Mouse (Mus musculus) lung, embryonic 15.5 days (tissue): ENCODE results near the gene Arhgap27. TPM values are rescaled to one million over a fixed set of nuclear protein-coding genes. Genes with fewer than 3 reads are reported as not detected.

ENCODE experiments used
- ATAC-seq: fragments of 200-750 bp; cut with Nextera tagmentation; 2 replicates; pipeline ENCODE4 v1.8.0; 2017; ENCODE audit warnings: moderate number of reproducible peaks, borderline replicate concordance; ENCODE audit not compliant: low FRiP score, low TSS enrichment; ENCODE audit errors: extremely low read depth
- H3K27ac ChIP-seq: fragments of 300-500 bp; sonication (generic); 2 replicates; pipeline ENCODE4 v1.5.1; 2015; ENCODE audit warnings: moderate library complexity, mild to moderate bottlenecking, inconsistent platforms
- H3K27me3 ChIP-seq: fragments of 300-500 bp; sonication (generic); 2 replicates; pipeline ENCODE4 v1.6.1; 2015; ENCODE audit warnings: inconsistent platforms
- H3K36me3 ChIP-seq: fragments of 300-500 bp; sonication (generic); 2 replicates; pipeline ENCODE4 v1.6.1; 2015; ENCODE audit warnings: inconsistent platforms
- H3K4me1 ChIP-seq: fragments of 300-500 bp; sonication (generic); 2 replicates; pipeline ENCODE4 v1.6.1; 2015; ENCODE audit warnings: inconsistent platforms
- H3K4me2 ChIP-seq: fragments of 300-500 bp; sonication (generic); 2 replicates; pipeline ENCODE4 v1.6.1; 2015; ENCODE audit warnings: inconsistent platforms, mild to moderate bottlenecking, moderate library complexity
- H3K4me3 ChIP-seq: fragments of 300-500 bp; sonication (generic); 2 replicates; pipeline ENCODE4 v1.5.1; 2015; ENCODE audit warnings: mild to moderate bottlenecking, inconsistent platforms
- H3K9ac ChIP-seq: fragments of 300-500 bp; sonication (generic); 2 replicates; pipeline ENCODE4 v1.6.1; 2015; ENCODE audit warnings: inconsistent platforms
- H3K9me3 ChIP-seq: fragments of 300-500 bp; sonication (generic); 2 replicates; pipeline ENCODE4 v1.6.1; 2016; ENCODE audit warnings: inconsistent platforms
- WGBS: fragments of 180-500 bp; shearing (Covaris S2); methylation state at CpG from one replicate; pipeline ENCODE4 v1.1.7; 2015; 5-methylcytosine and 5-hydroxymethylcytosine counted together
- polyA plus RNA-seq: library from polyadenylated mRNA; unstranded; fragments of >200 nt; fragmentation: Nextera tagmentation; extraction: Ambion mirVana; gene quantifications from 2 replicates; pipeline ENCODE4 v1.2.1, GENCODE M21; 2015

Gene Arhgap27
- polyA plus RNA-seq, 1 experiment from 2014 or later: 17.0 TPM

DNA sequence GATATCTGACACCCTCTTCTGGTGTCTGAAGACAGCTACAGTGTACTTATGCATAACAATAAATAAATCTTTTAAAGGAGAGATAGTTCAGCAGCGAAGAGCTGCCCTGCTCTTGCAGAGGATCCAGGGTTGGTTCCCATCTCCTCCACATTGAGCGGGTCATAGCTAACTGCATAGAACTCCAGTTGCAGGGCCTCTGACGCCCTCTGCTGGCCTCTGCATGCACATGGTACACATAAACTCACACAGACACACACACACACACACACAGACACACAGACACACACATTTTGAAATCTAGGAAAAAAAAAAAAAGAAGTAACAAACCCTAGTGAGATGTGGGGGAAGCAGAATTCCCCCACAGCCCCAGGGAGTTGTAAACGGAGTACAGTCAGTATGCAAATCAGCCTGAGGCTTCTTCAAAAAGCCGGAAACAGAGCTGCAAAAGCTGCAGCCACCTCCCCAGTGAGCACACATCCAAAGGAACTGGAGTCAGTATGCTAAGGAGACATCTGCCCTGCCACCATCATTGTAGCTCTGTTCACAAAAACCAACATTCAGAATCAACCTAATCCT is 11.2 kb downstream of the Arhgap27 start:
- H3K4me1 ChIP-seq: peaks cover 9% of the 10 kb centered on the region
- H3K36me3 ChIP-seq: peaks cover 8% of the 10 kb centered on the region; the same call in 1 of the 2 replicates
- 81% methylated on average over 5 of the region's 5 CpGs for WGBS
- H3K9ac ChIP-seq: no peak overlapping the region
- no peak overlapping the region for H3K4me2 ChIP-seq
- no peaks in the 10 kb centered on the region for H3K9me3 ChIP-seq
- ATAC-seq: no peak
- H3K4me3 ChIP-seq: no peak overlapping the region
- no peak overlapping the region for H3K27ac ChIP-seq
- peaks cover 4% of the 10 kb centered on the region; the same call in 1 of the 2 replicates for H3K27me3 ChIP-seq

- no peaks in the 10 kb centered on the region for H3K27me3 ChIP-seq
- H3K36me3 ChIP-seq: peaks cover 8% of the 10 kb centered on the region; the same call in 1 of the 2 replicates
- H3K4me2 ChIP-seq: no peak overlapping the region
- ATAC-seq: no peak
- WGBS: 79% methylated on average over 12 of the region's 12 CpGs
- H3K9me3 ChIP-seq: no peaks in the 10 kb centered on the region
- no peak overlapping the region for H3K9ac ChIP-seq
- H3K4me3 ChIP-seq: no peak overlapping the region
- H3K4me1 ChIP-seq: peaks cover 16% of the 10 kb centered on the region
- H3K27ac ChIP-seq: no peak overlapping the region
Measured at GRCm38 (mm10) chr11:103350711-103351315, 12.7 kb downstream of the Arhgap27 start.

DNA sequence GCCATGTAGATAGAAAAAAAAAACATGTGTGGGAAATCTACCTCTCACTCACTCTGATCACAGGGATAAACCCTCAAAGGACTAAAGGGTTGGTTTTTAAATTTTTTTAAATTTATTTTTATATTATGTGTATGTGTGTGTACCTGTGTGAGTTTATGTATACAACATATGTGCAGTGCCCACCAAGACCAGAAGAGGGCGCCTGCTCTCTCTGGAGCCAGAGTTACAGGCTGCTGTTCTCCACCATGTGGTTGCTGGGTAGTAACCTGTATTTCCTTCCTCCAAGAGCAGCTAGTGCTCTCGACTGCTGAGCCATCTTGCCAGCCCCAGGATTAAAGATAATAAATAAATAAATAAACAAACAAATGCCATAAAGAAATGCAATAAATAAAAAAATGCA is 13.8 kb downstream of the Arhgap27 start:
- Histone ChIP-seq H3K36me3 (peaks cover 8% of the 10 kb centered on the region; the same call in 1 of the 2 replicates), H3K27me3 (no peaks in the 10 kb centered on the region), H3K4me3 (no peak overlapping the region), H3K4me2 (no peak overlapping the region), H3K9ac (no peak overlapping the region), H3K9me3 (no peaks in the 10 kb centered on the region), H3K27ac (no peak overlapping the region), H3K4me1 (peaks cover 17% of the 10 kb centered on the region)
- WGBS: 68% methylated on average over 2 of the region's 2 CpGs
- no peak for ATAC-seq

- Histone ChIP-seq H3K4me3 (no peak overlapping the region), H3K9ac (no peak overlapping the region), H3K27me3 (no peaks in the 10 kb centered on the region), H3K4me1 (peaks cover 17% of the 10 kb centered on the region), H3K4me2 (no peak overlapping the region), H3K9me3 (no peaks in the 10 kb centered on the region), H3K27ac (peak overlapping the region; percentile 66), H3K36me3 (no peaks in the 10 kb centered on the region)
- peak; percentile 61 for ATAC-seq
- 27% methylated on average over 5 of the region's 5 CpGs for WGBS
Measured at GRCm38 (mm10) chr11:103346657-103347056, 16.8 kb downstream of the Arhgap27 start.

DNA sequence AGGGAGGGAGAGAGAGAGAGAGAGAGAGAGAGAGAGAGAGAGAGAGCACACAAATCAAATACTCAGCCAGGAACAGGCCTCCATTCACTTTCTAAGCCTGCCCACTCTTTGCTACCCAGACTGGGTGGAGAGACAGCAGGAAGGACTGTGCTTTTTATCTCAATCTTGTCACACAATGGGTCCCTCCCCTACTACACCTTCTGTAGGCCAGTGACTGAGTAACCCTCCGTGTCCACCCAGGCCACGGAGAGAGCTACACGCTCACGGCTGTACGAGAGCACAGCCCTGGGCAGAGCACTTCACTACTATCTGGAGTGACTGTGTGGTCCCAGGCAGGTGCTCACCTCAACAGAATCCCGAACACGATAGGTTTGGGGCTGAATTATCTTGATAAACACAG is 17.3 kb downstream of the Arhgap27 start:
- H3K27ac ChIP-seq: peak overlapping the region; percentile 66
- H3K36me3 ChIP-seq: no peaks in the 10 kb centered on the region
- WGBS: 54% methylated on average over 7 of the region's 7 CpGs
- no peaks in the 10 kb centered on the region for H3K27me3 ChIP-seq
- H3K4me3 ChIP-seq: no peak overlapping the region
- peak; percentile 28; the same call in 1 of the 2 replicates for ATAC-seq
- H3K9ac ChIP-seq: no peak overlapping the region
- no peak overlapping the region for H3K4me2 ChIP-seq
- no peaks in the 10 kb centered on the region for H3K9me3 ChIP-seq
- peaks cover 17% of the 10 kb centered on the region for H3K4me1 ChIP-seq

- Histone ChIP-seq H3K27me3 (no peaks in the 10 kb centered on the region), H3K9ac (no peak overlapping the region), H3K4me3 (no peak overlapping the region), H3K4me1 (peaks cover 17% of the 10 kb centered on the region), H3K36me3 (no peaks in the 10 kb centered on the region), H3K4me2 (no peak overlapping the region), H3K9me3 (no peaks in the 10 kb centered on the region), H3K27ac (peak overlapping the region; percentile 66; the same call in 1 of the 2 replicates)
- no peak for ATAC-seq
- WGBS: 75% methylated on average over 7 of the region's 7 CpGs
Measured at GRCm38 (mm10) chr11:103345408-103346091, 17.9 kb downstream of the Arhgap27 start.

- 59% methylated on average over 19 of the region's 19 CpGs for WGBS
- Histone ChIP-seq H3K4me3 (no peak overlapping the region), H3K4me2 (no peak overlapping the region), H3K9ac (no peak overlapping the region), H3K36me3 (no peaks in the 10 kb centered on the region), H3K9me3 (no peaks in the 10 kb centered on the region), H3K4me1 (peaks cover 22% of the 10 kb centered on the region), H3K27ac (no peak overlapping the region), H3K27me3 (no peaks in the 10 kb centered on the region)
- no peak for ATAC-seq
Measured at GRCm38 (mm10) chr11:103344494-103345332, 18.8 kb downstream of the Arhgap27 start.

DNA sequence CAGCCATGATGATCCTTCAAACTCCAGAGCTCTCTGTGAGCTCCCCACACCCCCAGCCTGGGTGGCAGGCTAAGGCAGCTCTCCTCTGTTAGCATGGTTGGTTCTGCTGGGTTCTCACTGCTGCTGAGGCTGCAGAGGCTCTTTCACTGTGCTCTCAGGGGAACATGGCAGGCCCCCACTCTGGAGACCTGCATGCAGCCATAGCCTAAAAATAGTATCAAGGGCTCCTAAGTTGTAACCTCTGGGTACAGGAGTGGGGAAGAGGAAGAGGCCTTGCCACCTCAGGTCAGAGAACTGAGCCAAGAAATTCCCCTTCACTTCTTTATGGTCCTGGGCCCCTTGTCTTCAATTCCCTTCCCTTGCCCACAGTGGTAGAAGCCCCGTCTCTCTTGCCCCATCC is 19.6 kb downstream of the Arhgap27 start:
- Histone ChIP-seq H3K27me3 (no peaks in the 10 kb centered on the region), H3K27ac (no peak overlapping the region), H3K4me1 (peaks cover 28% of the 10 kb centered on the region), H3K4me3 (no peak overlapping the region), H3K36me3 (no peaks in the 10 kb centered on the region), H3K4me2 (no peak overlapping the region), H3K9ac (no peak overlapping the region), H3K9me3 (no peaks in the 10 kb centered on the region)
- no peak for ATAC-seq
- 71% methylated on average over 1 of the region's 1 CpGs for WGBS

- Histone ChIP-seq H3K27me3 (no peaks in the 10 kb centered on the region), H3K9ac (no peak overlapping the region), H3K4me1 (peaks cover 28% of the 10 kb centered on the region), H3K4me3 (no peak overlapping the region), H3K9me3 (no peaks in the 10 kb centered on the region), H3K27ac (no peak overlapping the region), H3K4me2 (no peak overlapping the region), H3K36me3 (no peaks in the 10 kb centered on the region)
- WGBS: 80% methylated on average over 6 of the region's 6 CpGs
- no peak for ATAC-seq
Measured at GRCm38 (mm10) chr11:103343063-103343462, 20.4 kb downstream of the Arhgap27 start.

- Histone ChIP-seq H3K4me1 (peaks cover 14% of the 10 kb centered on the region), H3K4me2 (no peak overlapping the region), H3K27me3 (no peaks in the 10 kb centered on the region), H3K36me3 (no peaks in the 10 kb centered on the region), H3K4me3 (no peak overlapping the region), H3K9ac (no peak overlapping the region), H3K9me3 (no peaks in the 10 kb centered on the region), H3K27ac (no peak overlapping the region)
- 29% methylated on average over 7 of the region's 7 CpGs for WGBS
- no peak for ATAC-seq
Measured at GRCm38 (mm10) chr11:103340677-103341076, 22.8 kb downstream of the Arhgap27 start.

GRCm38 (mm10) chr11:103340130-103340529 is 23.4 kb downstream of the Arhgap27 start:
- H3K4me3 ChIP-seq: peak overlapping the region; percentile 14

More at GRCm38 (mm10) chr11:103340130-103340529, 23.4 kb downstream of the Arhgap27 start:
- Histone ChIP-seq H3K36me3 (no peaks in the 10 kb centered on the region), H3K27ac (no peak overlapping the region), H3K9ac (no peak overlapping the region), H3K27me3 (no peaks in the 10 kb centered on the region), H3K4me2 (peak overlapping the region; percentile 48), H3K4me1 (peaks cover 11% of the 10 kb centered on the region), H3K9me3 (no peaks in the 10 kb centered on the region)
- ATAC-seq: no peak
- WGBS: 50% methylated on average over 19 of the region's 19 CpGs
